Mouse (Mus musculus) cerebellum, adult 2 months (tissue): Measurements from ENCODE around the gene Dad1. TPM values are rescaled to one million over a fixed set of nuclear protein-coding genes. Genes with fewer than 3 reads are reported as not detected.

Source experiments
- DNase-seq, 2 experiments: peaks; one replicate each; pipeline ENCODE4 v3.0.0; 2021
- H3K27ac ChIP-seq: fragments of 200-500 bp; 2 replicates; pipeline ENCODE4 v1.5.1; 2012; ENCODE audit warnings: low read length, control low read depth, inconsistent platforms; ENCODE audit not compliant: insufficient read depth
- H3K27me3 ChIP-seq: fragments of 200-500 bp; 2 replicates; pipeline ENCODE4 v1.6.1; 2012; ENCODE audit warnings: inconsistent platforms, mild to moderate bottlenecking, low read length, moderate library complexity; ENCODE audit not compliant: control insufficient read depth, insufficient read depth
- H3K4me1 ChIP-seq: fragments of 200-500 bp; 2 replicates; pipeline ENCODE4 v1.6.1; 2011; ENCODE audit warnings: low read length; ENCODE audit not compliant: control insufficient read depth, insufficient read depth
- H3K4me3 ChIP-seq: fragments of 200-500 bp; replicated peaks from 2 replicates; pipeline ENCODE3; 2011; ENCODE audit warnings: mild to moderate bottlenecking, low read depth, low read length, control low read depth; ENCODE audit not compliant: insufficient read depth
- CTCF ChIP-seq: fragments of 200-500 bp; IDR thresholded peaks from 2 replicates; pipeline ENCODE4 v1.5.1; 2011; ENCODE audit warnings: low read depth, mild to moderate bottlenecking, control low read depth, low read length, moderate library complexity, borderline replicate concordance; ENCODE audit not compliant: insufficient read depth
- POLR2A ChIP-seq: fragments of 200-500 bp; IDR thresholded peaks from 2 replicates; pipeline ENCODE4 v1.6.1; 2011; ENCODE audit warnings: low read length, control low read depth, borderline replicate concordance; ENCODE audit not compliant: insufficient read depth
- WGBS: fragments of 180-500 bp; shearing (Covaris S2); methylation state at CpG from one replicate; pipeline ENCODE4 v1.1.7; 2018; 5-methylcytosine and 5-hydroxymethylcytosine counted together
- polyA plus RNA-seq: library from polyadenylated mRNA; depleted of rRNA; stranded (reverse); fragments of >200 nt; gene quantifications from 2 replicates; pipeline ENCODE4 v1.2.3, GENCODE M21; 2012; rRNA removed

Gene Dad1
- polyA plus RNA-seq, 1 experiment = 254 TPM

- WGBS = 56% methylated on average over 3 of the region's 3 CpGs
- no peak overlapping the region for H3K4me3 ChIP-seq
- no peak overlapping the region for H3K27ac ChIP-seq
- TF ChIP-seq CTCF (no peak), POLR2A (no peak)
- H3K27me3 ChIP-seq = no peaks in the 10 kb centered on the region
- H3K4me1 ChIP-seq = no peaks in the 10 kb centered on the region
- peak; percentile 19 to 48 for DNase-seq
These were observed 61.4 kb downstream of the Dad1 start for GRCm38 (mm10) chr14:54192462-54192847.

- Histone ChIP-seq H3K4me3 (no peak overlapping the region), H3K4me1 (no peaks in the 10 kb centered on the region), H3K27me3 (no peaks in the 10 kb centered on the region), H3K27ac (peak overlapping the region; percentile 52; the same call in 1 of the 2 replicates)
- TF ChIP-seq CTCF = no peak
- no peak for TF ChIP-seq POLR2A
- WGBS = 33% methylated on average over 18 of the region's 18 CpGs
- DNase-seq = peak; percentile 20 to 55
These were observed 62.1 kb downstream of the Dad1 start for GRCm38 (mm10) chr14:54191594-54192461.

GRCm38 (mm10) chr14:54191026-54191390 lies 62.9 kb downstream of the Dad1 start:
- 64% methylated on average over 4 of the region's 4 CpGs for WGBS
- no peak overlapping the region; the same call in 1 of the 2 replicates for H3K27ac ChIP-seq
- TF ChIP-seq POLR2A (no peak), CTCF (no peak)

GRCm38 (mm10) chr14:54190305-54191025 lies 63.4 kb downstream of the Dad1 start:
- DNase-seq = no peak
- H3K27me3 ChIP-seq = no peaks in the 10 kb centered on the region
- H3K27ac ChIP-seq = no peak overlapping the region
- 72% methylated on average over 7 of the region's 7 CpGs for WGBS
- no peaks in the 10 kb centered on the region for H3K4me1 ChIP-seq
- no peak for TF ChIP-seq CTCF
- TF ChIP-seq POLR2A = no peak
- no peak overlapping the region for H3K4me3 ChIP-seq

More at GRCm38 (mm10) chr14:54191026-54191390, 62.9 kb downstream of the Dad1 start:
- H3K27me3 ChIP-seq = no peaks in the 10 kb centered on the region
- no peaks in the 10 kb centered on the region for H3K4me1 ChIP-seq
- H3K4me3 ChIP-seq = no peak overlapping the region
- DNase-seq = no peak

GRCm38 (mm10) chr14:54189255-54189654 lies 64.6 kb downstream of the Dad1 start:
- no peak overlapping the region for H3K27ac ChIP-seq
- H3K4me3 ChIP-seq = no peak overlapping the region
- no peaks in the 10 kb centered on the region for H3K4me1 ChIP-seq
- DNase-seq = no peak
- no peaks in the 10 kb centered on the region for H3K27me3 ChIP-seq
- WGBS = 68% methylated on average over 3 of the region's 3 CpGs
- TF ChIP-seq POLR2A = no peak
- no peak for TF ChIP-seq CTCF

GRCm38 (mm10) chr14:54187211-54187610 lies 66.7 kb downstream of the Dad1 start:
- no peaks in the 10 kb centered on the region for H3K27me3 ChIP-seq
- no peak for DNase-seq
- no peaks in the 10 kb centered on the region for H3K4me1 ChIP-seq
- WGBS = 50% methylated on average over 6 of the region's 6 CpGs
- no peak overlapping the region for H3K4me3 ChIP-seq
- H3K27ac ChIP-seq = 0 out of 2 replicates have a peak overlapping the region, but pooled peaks have one; percentile 13
- TF ChIP-seq POLR2A (no peak), CTCF (no peak)

Other genes with a start within 250 kb of the Dad1 start
- 57.6 and 59.2 TPM in 2 replicates for gene Abhd4, start 84 bp upstream of the Dad1 start, polyA plus RNA-seq
- gene Olfr49, start 30.8 kb upstream of the Dad1 start, polyA plus RNA-seq = not detected in 2 replicates
- gene Oxa1l, start 106.7 kb upstream of the Dad1 start, polyA plus RNA-seq = 87.4 and 95.2 TPM in 2 replicates
- 1.4 and 1.5 TPM in 2 replicates for gene Slc7a7, start 163.7 kb upstream of the Dad1 start, polyA plus RNA-seq
- gene Mrpl52, start 172.8 kb upstream of the Dad1 start, polyA plus RNA-seq = 130 and 136 TPM in 2 replicates
- gene Mmp14, start 177.5 kb upstream of the Dad1 start, polyA plus RNA-seq = 14.9 and 15.9 TPM in 2 replicates
- 48.1 and 48.6 TPM in 2 replicates for gene Lrp10, start 210.0 kb upstream of the Dad1 start, polyA plus RNA-seq
- gene Rem2, start 222.0 kb upstream of the Dad1 start, polyA plus RNA-seq = 13.0 and 14.4 TPM in 2 replicates